Mouse (Mus musculus) kidney, adult 2 months (tissue): Measurements from ENCODE around the gene Hbq1a. TPM values are rescaled to one million over a fixed set of nuclear protein-coding genes. Genes with fewer than 3 reads are reported as not detected.

Source experiments
- DNase-seq: peaks from one replicate; pipeline ENCODE4 v3.0.0; 2021
- H3K27ac ChIP-seq: fragments of 200-500 bp; 2 replicates; pipeline ENCODE4 v1.5.1; 2012; ENCODE audit warnings: low read depth, low read length, control low read depth, inconsistent platforms; ENCODE audit not compliant: insufficient read depth
- H3K27me3 ChIP-seq: fragments of 200-500 bp; replicated peaks from 2 replicates; pipeline ENCODE4 v1.6.1; 2012; ENCODE audit warnings: mild to moderate bottlenecking, moderate library complexity, low read length, inconsistent platforms; ENCODE audit not compliant: control insufficient read depth, insufficient read depth
- H3K36me3 ChIP-seq: fragments of 200-500 bp; 2 replicates; pipeline ENCODE4 v1.6.1; 2012; ENCODE audit warnings: mild to moderate bottlenecking, moderate library complexity, low read length, inconsistent platforms; ENCODE audit not compliant: control insufficient read depth, insufficient read depth
- H3K4me1 ChIP-seq: fragments of 200-500 bp; 2 replicates; pipeline ENCODE4 v1.6.1; 2011; ENCODE audit warnings: low read length; ENCODE audit not compliant: control insufficient read depth, insufficient read depth
- H3K4me3 ChIP-seq: fragments of 200-500 bp; 2 replicates; pipeline ENCODE4 v1.5.1; 2011; ENCODE audit warnings: mild to moderate bottlenecking, low read depth, low read length, control low read depth; ENCODE audit not compliant: insufficient read depth
- CTCF ChIP-seq: fragments of 200-500 bp; conservative IDR thresholded peaks from 2 replicates; pipeline ENCODE4 v1.5.1; 2011; ENCODE audit warnings: low read depth, mild to moderate bottlenecking, control low read depth, low read length, moderate library complexity, mixed read lengths; ENCODE audit not compliant: insufficient read depth, insufficient read length
- POLR2A ChIP-seq: fragments of 200-500 bp; IDR thresholded peaks from one replicate; pipeline ENCODE4 v1.6.1; 2011; ENCODE audit warnings: low read depth, low read length, control low read depth
- WGBS: fragments of 180-500 bp; shearing (Covaris S2); methylation state at CpG from one replicate; pipeline ENCODE4 v1.1.7; 2018; 5-methylcytosine and 5-hydroxymethylcytosine counted together
- polyA plus RNA-seq: library from polyadenylated mRNA; depleted of rRNA; stranded (reverse); fragments of >200 nt; gene quantifications from 2 replicates; pipeline ENCODE4 v1.2.3, GENCODE M21; 2012

Gene Hbq1a
- polyA plus RNA-seq, 1 experiment = 0.45 TPM

GRCm38 (mm10) chr11:32309446-32309845 lies 9.6 kb downstream of the Hbq1a start:
- H3K27me3 ChIP-seq = no peaks in the 10 kb centered on the region
- DNase-seq = no peak

GRCm38 (mm10) chr11:32309928-32310327 lies 10.1 kb downstream of the Hbq1a start:
- H3K27me3 ChIP-seq = no peaks in the 10 kb centered on the region
- no peaks in the 10 kb centered on the region for H3K36me3 ChIP-seq
- 65% methylated on average over 3 of the region's 3 CpGs for WGBS
- H3K27ac ChIP-seq = no peak overlapping the region
- H3K4me3 ChIP-seq = no peak overlapping the region
- no peak for TF ChIP-seq POLR2A
- no peaks in the 10 kb centered on the region for H3K4me1 ChIP-seq
- no peak for DNase-seq

More at GRCm38 (mm10) chr11:32309446-32309845, 9.6 kb downstream of the Hbq1a start:
- H3K27ac ChIP-seq = no peak overlapping the region
- 56% methylated on average over 4 of the region's 4 CpGs for WGBS
- H3K36me3 ChIP-seq = no peaks in the 10 kb centered on the region
- H3K4me1 ChIP-seq = no peaks in the 10 kb centered on the region
- H3K4me3 ChIP-seq = no peak overlapping the region
- TF ChIP-seq CTCF (no peak), POLR2A (no peak)

GRCm38 (mm10) chr11:32316009-32316408 lies 16.1 kb downstream of the Hbq1a start:
- H3K36me3 ChIP-seq = no peaks in the 10 kb centered on the region
- 92% methylated on average over 3 of the region's 3 CpGs for WGBS

GRCm38 (mm10) chr11:32320507-32321195 lies 20.8 kb downstream of the Hbq1a start:
- Histone ChIP-seq H3K27ac (no peak overlapping the region), H3K36me3 (no peaks in the 10 kb centered on the region), H3K27me3 (no peaks in the 10 kb centered on the region), H3K4me3 (no peak overlapping the region), H3K4me1 (no peaks in the 10 kb centered on the region)
- no peak for DNase-seq
- TF ChIP-seq POLR2A = no peak
- no peak for TF ChIP-seq CTCF
- 69% methylated on average over 11 of the region's 11 CpGs for WGBS

More at GRCm38 (mm10) chr11:32316009-32316408, 16.1 kb downstream of the Hbq1a start:
- Histone ChIP-seq H3K27ac (no peak overlapping the region), H3K4me1 (no peaks in the 10 kb centered on the region), H3K27me3 (no peaks in the 10 kb centered on the region), H3K4me3 (no peak overlapping the region)
- TF ChIP-seq POLR2A (no peak), CTCF (no peak)
- no peak for DNase-seq

GRCm38 (mm10) chr11:32321196-32321565 lies 21.3 kb downstream of the Hbq1a start:
- WGBS = 41% methylated on average over 8 of the region's 8 CpGs
- Histone ChIP-seq H3K4me1 (no peaks in the 10 kb centered on the region), H3K27ac (no peak overlapping the region), H3K4me3 (no peak overlapping the region), H3K36me3 (no peaks in the 10 kb centered on the region), H3K27me3 (no peaks in the 10 kb centered on the region)
- peak; percentile 63 for TF ChIP-seq CTCF
- no peak for TF ChIP-seq POLR2A
- peak; percentile 48 for DNase-seq

GRCm38 (mm10) chr11:32324609-32325008 lies 24.7 kb downstream of the Hbq1a start:
- peak; percentile 89 for DNase-seq
- H3K36me3 ChIP-seq = no peaks in the 10 kb centered on the region
- 8% methylated on average over 15 of the region's 15 CpGs for WGBS
- H3K27ac ChIP-seq = no peak overlapping the region
- no peaks in the 10 kb centered on the region for H3K4me1 ChIP-seq
- peak overlapping the region; percentile 53; the same call in 1 of the 2 replicates for H3K4me3 ChIP-seq
- H3K27me3 ChIP-seq = no peaks in the 10 kb centered on the region
- no peak for TF ChIP-seq POLR2A
- TF ChIP-seq CTCF = peak; percentile 85

GRCm38 (mm10) chr11:32331075-32331474 lies 31.2 kb downstream of the Hbq1a start:
- H3K4me1 ChIP-seq = no peaks in the 10 kb centered on the region
- no peak for TF ChIP-seq CTCF
- no peak for TF ChIP-seq POLR2A
- 0 out of 2 replicates have a peak overlapping the region, but pooled peaks have one; percentile 14 for H3K27ac ChIP-seq
- no peaks in the 10 kb centered on the region for H3K27me3 ChIP-seq
- 31% methylated on average over 6 of the region's 6 CpGs for WGBS
- no peak overlapping the region for H3K4me3 ChIP-seq
- DNase-seq = peak; percentile 74
- no peaks in the 10 kb centered on the region for H3K36me3 ChIP-seq

- WGBS = 68% methylated on average over 5 of the region's 5 CpGs
- Histone ChIP-seq H3K4me3 (no peak overlapping the region), H3K27ac (no peak overlapping the region), H3K4me1 (no peaks in the 10 kb centered on the region), H3K27me3 (no peaks in the 10 kb centered on the region), H3K36me3 (no peaks in the 10 kb centered on the region)
- DNase-seq = no peak
- no peak for TF ChIP-seq CTCF
- no peak for TF ChIP-seq POLR2A
These were observed 32.0 kb downstream of the Hbq1a start for GRCm38 (mm10) chr11:32331861-32332260.
